Mouse (Mus musculus) limb, embryonic 13.5 days (tissue): ENCODE measurements at regions not wholly inside any gene's neighbourhood (a gene's known extent, or its start where the extent isn't known, plus 50 kb on each side); places are given as distances from the start of the nearest gene placed in this dataset.
"Not testable (repeated sequence)": the region's sequence is repeated elsewhere in the genome, so short reads cannot be mapped to it uniquely, and the experiment has no call there.

Experiments used
- ATAC-seq: fragments of 200-750 bp; cut with Nextera tagmentation; 2 replicates; pipeline ENCODE4 v1.8.0; 2017; ENCODE audit warnings: low read depth, moderate number of reproducible peaks, moderate TSS enrichment; ENCODE audit not compliant: low FRiP score
- H3K27ac ChIP-seq: fragments of 300-500 bp; sonication (generic); 2 replicates; pipeline ENCODE4 v1.5.1; 2015; ENCODE audit warnings: inconsistent platforms, mild to moderate bottlenecking, moderate library complexity
- H3K27me3 ChIP-seq: fragments of 300-500 bp; sonication (generic); 2 replicates; pipeline ENCODE4 v1.6.1; 2015; ENCODE audit warnings: mild to moderate bottlenecking, inconsistent platforms
- H3K36me3 ChIP-seq: fragments of 300-500 bp; sonication (generic); 2 replicates; pipeline ENCODE4 v1.6.1; 2015; ENCODE audit warnings: inconsistent platforms, mild to moderate bottlenecking, moderate library complexity
- H3K4me1 ChIP-seq: fragments of 300-500 bp; sonication (generic); 2 replicates; pipeline ENCODE4 v1.6.1; 2015; ENCODE audit warnings: inconsistent platforms
- H3K4me2 ChIP-seq: fragments of 300-500 bp; sonication (generic); replicated peaks from 2 replicates; pipeline ENCODE4 v1.6.1; 2015; ENCODE audit warnings: inconsistent platforms, mild to moderate bottlenecking, moderate library complexity
- H3K4me3 ChIP-seq: fragments of 300-500 bp; sonication (generic); 2 replicates; pipeline ENCODE4 v1.5.1; 2015; ENCODE audit warnings: moderate library complexity, mild to moderate bottlenecking, inconsistent platforms
- H3K9ac ChIP-seq: fragments of 300-500 bp; sonication (generic); 2 replicates; pipeline ENCODE4 v1.6.1; 2015; ENCODE audit warnings: mild to moderate bottlenecking, inconsistent platforms
- H3K9me3 ChIP-seq: fragments of 300-500 bp; sonication (generic); 2 replicates; pipeline ENCODE4 v1.6.1; 2016; ENCODE audit warnings: inconsistent platforms
- WGBS: fragments of 180-500 bp; shearing (Covaris S2); methylation state at CpG from one replicate; pipeline ENCODE4 v1.1.7; 2015; 5-methylcytosine and 5-hydroxymethylcytosine counted together

- H3K27ac ChIP-seq, H3K9me3 ChIP-seq, H3K4me2 ChIP-seq, H3K4me3 ChIP-seq, ATAC-seq, H3K36me3 ChIP-seq, H3K9ac ChIP-seq, H3K27me3 ChIP-seq, H3K4me1 ChIP-seq: not testable (repeated sequence)
Observed at GRCm38 (mm10) chr12:18606126-18606525, 91.8 kb downstream of the 5730507C01Rik start.

- 1% methylated on average over 25 of the region's 38 CpGs for WGBS
- Histone ChIP-seq H3K36me3 (no peaks in the 10 kb centered on the region), H3K4me2 (peak overlapping the region; percentile 65), H3K27ac (peak overlapping the region; percentile 75), H3K4me3 (peak overlapping the region; percentile 64), H3K4me1 (no peaks in the 10 kb centered on the region), H3K27me3 (no peaks in the 10 kb centered on the region), H3K9ac (peak overlapping the region; percentile 80), H3K9me3 (peaks cover 5% of the 10 kb centered on the region; the same call in 1 of the 2 replicates)
- ATAC-seq = peak; percentile 98
Observed at GRCm38 (mm10) chr12:18609835-18610234, 95.5 kb downstream of the 5730507C01Rik start.

- H3K9me3 ChIP-seq, ATAC-seq, H3K4me1 ChIP-seq, H3K27ac ChIP-seq, H3K36me3 ChIP-seq, H3K27me3 ChIP-seq: not testable (repeated sequence)
- under 1% methylated on average over 24 of the region's 24 CpGs for WGBS
- H3K9ac ChIP-seq = peak overlapping the region; percentile 80
- peak overlapping the region; percentile 64 for H3K4me3 ChIP-seq
- H3K4me2 ChIP-seq = peak overlapping the region; percentile 65
Observed at GRCm38 (mm10) chr12:18610581-18610980, 96.3 kb downstream of the 5730507C01Rik start.
